Mouse (Mus musculus): ENCODE results near the gene Fank1. TPM values are rescaled to one million over a fixed set of nuclear protein-coding genes. Genes with fewer than 3 reads are reported as not detected.
"Not testable (repeated sequence)": the region's sequence is repeated elsewhere in the genome, so short reads cannot be mapped to it uniquely, and the experiment has no call there.

The Fank1 gene
- polyA plus RNA-seq, 1 experiment from 2014 or later, result 2.8 TPM

GRCm38 (mm10) chr7:133876646-133877342, 100.1 kb downstream of the Fank1 start:
- no peak overlapping the region for H3K9ac ChIP-seq (replicated peaks)
- H3K4me2 ChIP-seq, result no peak overlapping the region
- H3K4me3 ChIP-seq (replicated peaks), result no peak overlapping the region
- H3K4me1 ChIP-seq, result no peaks in the 10 kb centered on the region
- no peak for ATAC-seq (ENCODE audit: low FRiP score)
- H3K36me3 ChIP-seq, result no peaks in the 10 kb centered on the region
- no peaks in the 10 kb centered on the region for H3K27me3 ChIP-seq (replicated peaks)
- H3K9me3 ChIP-seq (replicated peaks), result no peaks in the 10 kb centered on the region
- 86% methylated on average over 17 of the region's 17 CpGs for WGBS
- H3K27ac ChIP-seq (replicated peaks), result no peak overlapping the region

- H3K4me3 ChIP-seq (replicated peaks), result no peak overlapping the region
- no peak overlapping the region for H3K27ac ChIP-seq (replicated peaks)
- 97% methylated on average over 8 of the region's 8 CpGs for WGBS
These were observed 103.1 kb downstream of the Fank1 start for GRCm38 (mm10) chr7:133879761-133880160.

GRCm38 (mm10) chr7:133884759-133885431, 108.2 kb downstream of the Fank1 start:
- H3K27ac ChIP-seq (replicated peaks); H3K4me1 ChIP-seq; H3K36me3 ChIP-seq; ATAC-seq (ENCODE audit: low FRiP score); H3K9ac ChIP-seq (replicated peaks); H3K27me3 ChIP-seq (replicated peaks); H3K4me2 ChIP-seq; H3K4me3 ChIP-seq (replicated peaks); H3K9me3 ChIP-seq (replicated peaks): not testable (repeated sequence)
- 61% methylated on average over 5 of the region's 9 CpGs for WGBS

More at GRCm38 (mm10) chr7:133879761-133880160, 103.1 kb downstream of the Fank1 start:
- no peaks in the 10 kb centered on the region for H3K27me3 ChIP-seq (replicated peaks)
- no peaks in the 10 kb centered on the region for H3K36me3 ChIP-seq
- H3K4me1 ChIP-seq, result no peaks in the 10 kb centered on the region
- no peak overlapping the region for H3K4me2 ChIP-seq
- no peaks in the 10 kb centered on the region for H3K9me3 ChIP-seq (replicated peaks)
- no peak for ATAC-seq (ENCODE audit: low FRiP score)
- no peak overlapping the region for H3K9ac ChIP-seq (replicated peaks)

GRCm38 (mm10) chr7:133888926-133889920, 112.6 kb downstream of the Fank1 start:
- Histone ChIP-seq H3K27ac (replicated peaks) (no peak overlapping the region), H3K36me3 (no peaks in the 10 kb centered on the region), H3K4me3 (replicated peaks) (no peak overlapping the region), H3K27me3 (replicated peaks) (no peaks in the 10 kb centered on the region), H3K9me3 (replicated peaks) (no peaks in the 10 kb centered on the region), H3K4me2 (no peak overlapping the region), H3K9ac (replicated peaks) (no peak overlapping the region), H3K4me1 (no peaks in the 10 kb centered on the region)
- ATAC-seq (ENCODE audit: low FRiP score), result no peak
- 88% methylated on average over 19 of the region's 19 CpGs for WGBS

GRCm38 (mm10) chr7:133889986-133890385, 113.3 kb downstream of the Fank1 start:
- no peak overlapping the region for H3K27ac ChIP-seq (replicated peaks)
- ATAC-seq (ENCODE audit: low FRiP score), result no peak
- no peak overlapping the region for H3K9ac ChIP-seq (replicated peaks)
- 87% methylated on average over 4 of the region's 4 CpGs for WGBS
- H3K9me3 ChIP-seq (replicated peaks), result no peaks in the 10 kb centered on the region
- no peak overlapping the region for H3K4me2 ChIP-seq
- H3K36me3 ChIP-seq, result no peaks in the 10 kb centered on the region
- H3K4me1 ChIP-seq, result no peaks in the 10 kb centered on the region
- no peaks in the 10 kb centered on the region for H3K27me3 ChIP-seq (replicated peaks)
- no peak overlapping the region for H3K4me3 ChIP-seq (replicated peaks)

GRCm38 (mm10) chr7:133891298-133891697, 114.6 kb downstream of the Fank1 start:
- no peak for ATAC-seq (ENCODE audit: low FRiP score)
- no peaks in the 10 kb centered on the region for H3K4me1 ChIP-seq
- no peaks in the 10 kb centered on the region for H3K27me3 ChIP-seq (replicated peaks)
- H3K9me3 ChIP-seq (replicated peaks), result no peaks in the 10 kb centered on the region
- H3K36me3 ChIP-seq, result no peaks in the 10 kb centered on the region
- H3K4me3 ChIP-seq (replicated peaks), result no peak overlapping the region
- H3K27ac ChIP-seq (replicated peaks), result no peak overlapping the region
- H3K4me2 ChIP-seq, result no peak overlapping the region
- no peak overlapping the region for H3K9ac ChIP-seq (replicated peaks)
- WGBS, result 88% methylated on average over 9 of the region's 9 CpGs

- WGBS, result 81% methylated on average over 4 of the region's 4 CpGs
- no peak for ATAC-seq (ENCODE audit: low FRiP score)
These were observed 115.1 kb downstream of the Fank1 start for GRCm38 (mm10) chr7:133891796-133892195.

GRCm38 (mm10) chr7:133899391-133899790, 122.7 kb downstream of the Fank1 start:
- H3K36me3 ChIP-seq, result no peaks in the 10 kb centered on the region
- no peaks in the 10 kb centered on the region for H3K9me3 ChIP-seq (replicated peaks)
- H3K27ac ChIP-seq (replicated peaks), result no peak overlapping the region
- no peak overlapping the region for H3K9ac ChIP-seq (replicated peaks)
- no peak overlapping the region for H3K4me3 ChIP-seq (replicated peaks)
- H3K4me2 ChIP-seq, result no peak overlapping the region
- no peaks in the 10 kb centered on the region for H3K27me3 ChIP-seq (replicated peaks)
- WGBS, result 91% methylated on average over 4 of the region's 4 CpGs
- ATAC-seq (ENCODE audit: low FRiP score), result no peak
- H3K4me1 ChIP-seq, result no peaks in the 10 kb centered on the region

More at GRCm38 (mm10) chr7:133891796-133892195, 115.1 kb downstream of the Fank1 start:
- Histone ChIP-seq H3K9ac (replicated peaks) (no peak overlapping the region), H3K9me3 (replicated peaks) (no peaks in the 10 kb centered on the region), H3K4me3 (replicated peaks) (no peak overlapping the region), H3K27ac (replicated peaks) (no peak overlapping the region), H3K36me3 (no peaks in the 10 kb centered on the region), H3K4me1 (no peaks in the 10 kb centered on the region), H3K4me2 (no peak overlapping the region), H3K27me3 (replicated peaks) (no peaks in the 10 kb centered on the region)

GRCm38 (mm10) chr7:133908966-133909365, 132.3 kb downstream of the Fank1 start:
- H3K9me3 ChIP-seq (replicated peaks), result no peaks in the 10 kb centered on the region
- H3K4me2 ChIP-seq, result no peak overlapping the region
- H3K4me3 ChIP-seq (replicated peaks), result no peak overlapping the region
- peaks cover 3% of the 10 kb centered on the region; the same call in 1 of the 2 replicates for H3K4me1 ChIP-seq
- H3K27ac ChIP-seq (replicated peaks), result no peak overlapping the region
- no peaks in the 10 kb centered on the region for H3K36me3 ChIP-seq
- WGBS, result 91% methylated on average over 4 of the region's 4 CpGs
- no peak overlapping the region for H3K9ac ChIP-seq (replicated peaks)
- H3K27me3 ChIP-seq (replicated peaks), result no peaks in the 10 kb centered on the region; the same call in 1 of the 2 replicates
- ATAC-seq (ENCODE audit: low FRiP score), result no peak

- Histone ChIP-seq H3K4me2 (no peak overlapping the region), H3K9ac (replicated peaks) (no peak overlapping the region), H3K4me1 (peaks cover 3% of the 10 kb centered on the region; the same call in 1 of the 2 replicates), H3K9me3 (replicated peaks) (no peaks in the 10 kb centered on the region; the same call in 1 of the 2 replicates), H3K36me3 (no peaks in the 10 kb centered on the region), H3K27me3 (replicated peaks) (no peaks in the 10 kb centered on the region; the same call in 1 of the 2 replicates), H3K4me3 (replicated peaks) (no peak overlapping the region), H3K27ac (replicated peaks) (no peak overlapping the region)
- ATAC-seq (ENCODE audit: low FRiP score), result no peak
- WGBS, result 16% methylated on average over 7 of the region's 7 CpGs
These were observed 133.2 kb downstream of the Fank1 start for GRCm38 (mm10) chr7:133909833-133910375.

- no peak overlapping the region for H3K4me2 ChIP-seq
- H3K9ac ChIP-seq (replicated peaks), result no peak overlapping the region
- ATAC-seq (ENCODE audit: low FRiP score), result no peak
- no peak overlapping the region for H3K4me3 ChIP-seq (replicated peaks)
- peaks cover 3% of the 10 kb centered on the region; the same call in 1 of the 2 replicates for H3K4me1 ChIP-seq
- H3K27me3 ChIP-seq (replicated peaks), result no peaks in the 10 kb centered on the region; the same call in 1 of the 2 replicates
- H3K27ac ChIP-seq (replicated peaks), result no peak overlapping the region
- no peaks in the 10 kb centered on the region for H3K36me3 ChIP-seq
- 84% methylated on average over 3 of the region's 3 CpGs for WGBS
- no peaks in the 10 kb centered on the region; the same call in 1 of the 2 replicates for H3K9me3 ChIP-seq (replicated peaks)
These were observed 135.2 kb downstream of the Fank1 start for GRCm38 (mm10) chr7:133911881-133912280.

Data from neural tube, embryonic 15.5 days (tissue).